Mouse (Mus musculus) embryo, embryonic 11.5 days (tissue): ENCODE results near the gene Spindoc.

Experiments used
- DNase-seq: peaks from one replicate; pipeline ENCODE4 v3.0.0-alpha.2; 2012; ENCODE audit warnings: low read depth, low spot score

Spindoc gene

GRCm38 (mm10) chr19:7337781-7338342 lies 44.9 kb downstream of the Spindoc start:
- DNase-seq = no peak

GRCm38 (mm10) chr19:7335656-7336055 lies 47.1 kb downstream of the Spindoc start:
- no peak for DNase-seq

- DNase-seq = no peak
Observed at GRCm38 (mm10) chr19:7334049-7334448, 48.7 kb downstream of the Spindoc start.

- DNase-seq = no peak
Observed at GRCm38 (mm10) chr19:7321391-7321790, 61.4 kb downstream of the Spindoc start.

DNA sequence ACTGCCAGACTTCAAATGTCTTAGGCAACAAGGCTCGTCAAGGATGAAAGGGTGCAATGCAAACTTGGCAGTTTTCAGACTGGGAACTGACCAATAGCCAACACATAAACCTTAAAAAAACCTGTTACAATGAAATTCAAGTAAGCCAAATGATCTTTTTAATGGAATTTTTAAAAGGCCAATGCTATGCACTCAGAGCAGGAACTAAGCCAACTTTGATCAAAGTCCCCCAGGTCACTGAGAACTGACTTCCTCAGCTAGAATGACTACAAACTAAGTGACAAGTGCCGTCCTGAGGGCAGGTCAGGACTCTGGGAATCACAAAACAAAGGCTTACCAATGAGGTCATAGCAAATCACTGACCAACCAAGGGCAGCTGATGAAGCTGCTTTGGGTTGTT lies 62.6 kb downstream of the Spindoc start:
- DNase-seq = no peak

DNA sequence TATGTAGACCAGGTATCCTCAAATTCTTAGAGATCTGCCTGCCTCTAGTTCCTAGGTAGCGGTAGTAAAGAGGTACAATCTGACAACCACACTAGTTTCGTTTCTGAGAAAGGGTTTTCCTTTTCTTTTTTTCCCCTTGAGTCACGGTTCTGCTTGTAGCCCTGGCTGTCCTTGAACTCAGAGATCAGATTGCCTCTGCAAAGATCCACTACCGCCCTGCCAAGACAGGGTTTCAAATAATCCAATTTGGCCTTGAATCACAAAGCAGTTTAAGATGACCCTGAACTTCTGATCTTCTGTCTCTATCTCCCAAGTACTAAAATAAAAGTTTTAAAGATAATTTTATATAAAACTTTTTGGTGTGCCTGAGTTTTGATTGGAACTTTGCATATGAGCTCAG lies 65.1 kb downstream of the Spindoc start:
- no peak for DNase-seq

- DNase-seq = no peak
Observed at GRCm38 (mm10) chr19:7316822-7317221, 66.0 kb downstream of the Spindoc start.

- DNase-seq = no peak
Observed at GRCm38 (mm10) chr19:7315587-7315984, 67.2 kb downstream of the Spindoc start.

DNA sequence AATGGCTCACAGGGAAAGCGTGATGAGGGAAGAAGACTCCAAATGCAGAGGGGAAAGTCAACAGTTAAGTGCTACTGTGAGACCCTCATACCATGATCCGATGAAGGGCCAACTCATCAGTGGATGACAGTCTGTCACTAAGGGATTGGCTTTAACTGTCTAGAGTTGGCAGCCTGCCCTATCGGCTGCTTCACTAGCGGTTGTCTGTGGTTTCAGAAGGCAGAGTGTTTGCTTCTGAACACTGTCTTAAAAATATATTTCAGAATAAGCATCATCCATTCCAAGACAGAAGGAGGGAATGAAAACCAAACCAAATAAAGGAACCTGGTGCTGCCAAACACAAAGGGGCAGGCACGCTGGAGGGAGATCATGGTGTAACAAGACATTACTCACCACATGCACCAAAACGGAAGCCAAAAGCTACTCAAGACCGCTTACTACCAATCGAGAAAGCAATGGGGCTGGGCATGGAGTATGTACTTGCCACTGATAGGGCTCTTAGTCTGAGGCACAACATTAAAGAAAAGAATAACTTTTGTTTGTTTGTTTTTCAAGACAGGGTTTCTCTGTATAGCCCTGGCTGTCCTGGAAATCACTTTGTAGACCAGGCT lies 67.7 kb downstream of the Spindoc start:
- no peak for DNase-seq

- DNase-seq = no peak
Observed at GRCm38 (mm10) chr19:7313660-7314059, 69.1 kb downstream of the Spindoc start.

DNA sequence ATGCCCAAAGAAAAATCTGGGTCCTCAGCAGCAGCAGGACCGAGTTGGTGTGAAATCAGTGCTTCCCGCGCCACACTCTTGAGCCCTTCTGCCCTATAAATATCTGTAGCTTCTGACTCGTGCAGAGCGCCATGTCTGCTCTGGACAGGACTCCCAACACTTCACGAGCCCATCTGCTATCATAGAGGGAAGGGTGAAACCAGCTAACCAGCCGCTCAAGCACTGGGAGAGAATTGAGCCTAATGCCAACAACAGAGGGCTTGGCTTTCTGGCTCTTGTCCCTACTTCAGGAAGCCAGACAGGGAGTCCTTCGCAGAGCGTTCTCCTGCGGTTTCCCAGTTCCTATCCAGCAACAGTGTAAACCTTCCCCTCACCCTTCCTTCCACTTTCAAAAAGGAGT lies 71.5 kb downstream of the Spindoc start:
- no peak for DNase-seq

DNA sequence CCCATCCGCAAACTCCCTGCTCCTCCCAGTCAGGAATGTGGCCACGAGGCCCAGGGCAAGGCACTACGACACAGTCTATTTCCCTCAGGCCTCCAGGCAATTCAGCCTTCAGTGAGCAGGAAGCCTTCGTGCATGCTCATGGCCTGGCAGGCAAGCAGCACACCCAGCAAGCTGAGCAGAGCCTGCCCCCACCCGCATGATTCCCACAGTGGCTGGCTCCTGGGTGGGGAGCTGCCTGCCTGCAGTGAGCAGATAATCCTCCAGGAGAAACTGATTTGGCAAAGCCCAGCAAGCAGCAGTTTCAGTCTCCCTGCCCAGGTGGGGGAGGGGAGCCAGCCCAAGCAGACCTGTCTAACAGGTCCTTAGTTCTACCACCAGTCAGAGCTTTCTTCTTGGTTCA lies 72.1 kb downstream of the Spindoc start:
- DNase-seq = no peak

DNA sequence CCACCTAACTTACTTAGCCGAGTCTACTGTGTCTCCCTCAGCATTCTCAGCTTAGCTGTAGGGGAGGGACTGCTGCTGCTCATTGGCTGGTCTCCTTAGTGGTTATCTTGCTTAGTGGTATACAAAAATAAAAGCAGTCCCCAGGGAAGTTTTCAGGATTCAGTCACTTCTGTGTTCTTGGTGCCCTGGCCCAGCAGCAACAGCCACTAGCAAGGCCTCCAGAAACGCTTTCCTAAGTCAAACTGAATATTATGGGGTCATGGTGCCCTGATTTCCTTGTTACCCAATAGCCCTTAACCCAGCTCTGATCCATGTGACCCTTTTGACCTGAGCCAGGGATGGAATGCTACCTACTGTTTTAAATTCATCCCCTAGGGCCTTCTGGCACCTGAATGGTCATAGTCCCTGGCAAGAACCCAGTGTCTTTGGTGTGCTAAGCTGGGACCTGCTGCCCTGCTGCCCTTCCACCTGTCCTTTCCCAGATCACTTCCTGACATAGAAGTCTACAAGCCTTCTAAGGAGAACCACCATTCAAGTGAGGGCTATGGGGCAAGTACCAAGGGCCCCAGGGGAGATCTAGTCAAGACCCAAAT lies 73.0 kb downstream of the Spindoc start:
- no peak for DNase-seq

GRCm38 (mm10) chr19:7307995-7308770 lies 74.6 kb downstream of the Spindoc start:
- DNase-seq = no peak

- no peak for DNase-seq
Observed at GRCm38 (mm10) chr19:7306968-7307367, 75.8 kb downstream of the Spindoc start.

DNA sequence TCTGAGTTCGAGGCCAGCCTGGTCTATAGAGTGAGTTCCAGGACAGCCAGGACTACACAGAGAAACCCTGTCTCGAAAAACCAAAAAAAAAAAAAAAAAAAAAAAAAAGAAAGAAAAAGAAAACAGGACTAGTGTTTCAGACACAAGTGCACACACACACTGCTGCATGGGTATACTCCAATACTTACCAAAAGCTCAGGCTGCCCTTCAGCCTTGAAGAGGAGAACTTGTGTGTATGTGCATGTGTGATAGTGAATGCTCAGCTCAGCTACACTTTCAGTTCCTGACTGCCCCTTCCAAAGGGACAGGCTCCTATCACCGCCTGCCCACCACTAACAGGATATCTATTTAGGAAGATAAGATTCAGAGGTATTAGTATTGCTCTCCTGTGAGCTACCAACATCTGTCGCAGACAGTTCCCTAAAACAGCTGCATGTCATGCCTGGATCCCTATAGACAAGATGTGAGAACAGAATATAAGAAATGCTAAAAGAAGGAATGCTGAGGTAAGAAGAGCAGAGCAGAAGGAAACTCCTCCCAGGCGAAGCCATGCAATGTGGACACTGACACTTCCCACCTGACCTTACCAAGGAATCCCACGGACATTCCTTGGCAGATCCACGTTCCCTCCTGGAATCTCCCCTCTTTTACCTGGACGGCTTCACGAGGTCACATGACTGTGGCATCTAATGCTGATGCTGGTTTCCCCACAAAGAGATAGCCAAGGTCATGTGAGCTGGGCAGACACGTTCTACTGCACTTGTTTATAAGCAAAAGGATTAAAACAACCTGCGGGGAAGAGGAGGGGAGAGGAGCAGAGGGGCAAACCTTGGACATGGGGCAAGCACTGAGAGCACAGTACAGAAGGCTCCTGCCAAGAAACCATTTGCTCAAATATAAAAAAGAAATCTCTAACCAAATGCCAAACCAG lies 77.1 kb downstream of the Spindoc start:
- no peak for DNase-seq

- DNase-seq = no peak
Observed at GRCm38 (mm10) chr19:7304801-7305200, 78.0 kb downstream of the Spindoc start.
